Mouse (Mus musculus): ENCODE measurements around the gene Pard3. TPM values are rescaled to one million over a fixed set of nuclear protein-coding genes. Genes with fewer than 3 reads are reported as not detected.

The Pard3 gene
- total RNA-seq, 2 experiments from 2014 or later: 41.0 to 42.0 TPM

- DNase-seq: no peak
Observed at GRCm38 (mm10) chr8:127294061-127294460, 230.4 kb downstream of the Pard3 start.

- DNase-seq: no peak
Observed at GRCm38 (mm10) chr8:127295848-127296247, 232.2 kb downstream of the Pard3 start.

GRCm38 (mm10) chr8:127300493-127300892 lies 236.8 kb downstream of the Pard3 start:
- no peak for DNase-seq

- no peak for DNase-seq
Observed at GRCm38 (mm10) chr8:127302847-127303445, 239.3 kb downstream of the Pard3 start.

- DNase-seq: no peak
Observed at GRCm38 (mm10) chr8:127307026-127307425, 243.3 kb downstream of the Pard3 start.

- DNase-seq: no peak
Observed at GRCm38 (mm10) chr8:127309363-127309762, 245.7 kb downstream of the Pard3 start.

- no peak for DNase-seq
Observed at GRCm38 (mm10) chr8:127315811-127316210, 252.1 kb downstream of the Pard3 start.

- DNase-seq: no peak
Observed at GRCm38 (mm10) chr8:127317914-127318313, 254.2 kb downstream of the Pard3 start.

- no peak for DNase-seq
Observed at GRCm38 (mm10) chr8:127318377-127319159, 254.9 kb downstream of the Pard3 start.

GRCm38 (mm10) chr8:127320930-127321329 lies 257.2 kb downstream of the Pard3 start:
- DNase-seq: no peak

GRCm38 (mm10) chr8:127323583-127324360 lies 260.1 kb downstream of the Pard3 start:
- no peak for DNase-seq

- no peak for DNase-seq
Observed at GRCm38 (mm10) chr8:127324836-127325570, 261.3 kb downstream of the Pard3 start.

- no peak for DNase-seq
Observed at GRCm38 (mm10) chr8:127325749-127326148, 262.1 kb downstream of the Pard3 start.

- peak; percentile 8 for DNase-seq
Observed at GRCm38 (mm10) chr8:127330258-127331187, 266.8 kb downstream of the Pard3 start.

GRCm38 (mm10) chr8:127331751-127332150 lies 268.1 kb downstream of the Pard3 start:
- DNase-seq: peak; percentile 73

- DNase-seq: no peak
Observed at GRCm38 (mm10) chr8:127335216-127335615, 271.5 kb downstream of the Pard3 start.

GRCm38 (mm10) chr8:127338183-127338582 lies 274.5 kb downstream of the Pard3 start:
- no peak for DNase-seq

- no peak for DNase-seq
Observed at GRCm38 (mm10) chr8:127341046-127341445, 277.4 kb downstream of the Pard3 start.

GRCm38 (mm10) chr8:127343115-127343514 lies 279.4 kb downstream of the Pard3 start:
- no peak for DNase-seq

- DNase-seq: no peak
Observed at GRCm38 (mm10) chr8:127344421-127344820, 280.7 kb downstream of the Pard3 start.

GRCm38 (mm10) chr8:127345912-127346423 lies 282.3 kb downstream of the Pard3 start:
- DNase-seq: no peak

Data from heart, postnatal 4 days (tissue).